Mouse (Mus musculus): ENCODE results near the gene Fosl1. TPM values are rescaled to one million over a fixed set of nuclear protein-coding genes. Genes with fewer than 3 reads are reported as not detected.
A peak's percentile ranks its signal among the peaks of the same experiment; 100 is the strongest.

The Fosl1 gene
- polyA plus RNA-seq, 1 experiment, result not detected

DNA sequence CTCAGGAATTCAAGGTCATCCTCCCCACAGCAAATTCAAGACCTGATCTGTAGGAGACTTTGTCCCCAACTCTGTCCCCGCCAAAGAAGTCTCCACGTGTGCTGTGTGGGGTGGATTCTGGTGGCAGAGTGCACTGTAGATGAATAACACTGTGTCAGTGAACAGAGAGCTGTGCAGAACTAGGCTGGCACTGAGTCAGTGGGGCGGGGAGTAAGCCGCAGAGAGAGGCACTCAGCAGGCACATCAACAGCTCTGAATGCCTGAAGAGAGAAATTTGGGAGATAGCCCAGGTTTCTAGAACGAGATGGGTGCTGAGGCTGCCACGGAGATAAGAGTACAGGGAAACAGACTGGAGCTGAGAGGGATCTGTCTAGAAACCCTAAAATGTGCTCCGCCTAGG is 11.7 kb downstream of the Fosl1 start:
- Histone ChIP-seq H3K4me3 (ENCODE audit: insufficient read depth, low read depth, low read length) (no peak overlapping the region), H3K4me1 (ENCODE audit: control insufficient read depth, insufficient read depth, low read length) (peaks cover 37% of the 10 kb centered on the region), H3K27ac (ENCODE audit: insufficient read depth, low read depth, low read length) (peak overlapping the region; percentile 59)
- WGBS, result 29% methylated on average over 7 of the region's 7 CpGs
- TF ChIP-seq CTCF (IDR thresholded peaks at IDR 0.05; ENCODE audit: insufficient read depth, low read depth, low read length), result no peak
- TF ChIP-seq POLR2A (IDR thresholded peaks at IDR 0.05; ENCODE audit: insufficient read depth, low read depth, low read length), result no peak

DNA sequence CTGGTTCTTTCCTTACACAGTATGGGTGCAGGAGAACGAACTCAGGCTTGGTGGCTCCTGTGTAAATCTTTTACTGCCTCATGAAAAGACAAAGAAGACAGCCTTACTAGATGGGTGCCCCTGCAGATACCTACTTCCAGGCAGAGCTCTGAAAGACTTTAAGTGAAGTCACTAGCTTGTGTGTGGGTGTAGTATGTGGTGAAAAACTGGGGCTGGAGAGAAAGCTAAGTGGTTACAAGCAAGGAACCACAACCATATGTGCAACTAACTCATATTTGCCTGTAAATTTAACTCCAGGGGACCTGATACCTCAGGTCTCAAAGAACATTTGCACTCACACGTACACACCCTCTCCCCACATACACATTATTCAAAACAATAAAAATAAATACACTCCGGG is 12.5 kb downstream of the Fosl1 start:
- Histone ChIP-seq H3K4me3 (ENCODE audit: insufficient read depth, low read depth, low read length) (no peak overlapping the region), H3K27ac (ENCODE audit: insufficient read depth, low read depth, low read length) (no peak overlapping the region), H3K4me1 (ENCODE audit: control insufficient read depth, insufficient read depth, low read length) (peaks cover 35% of the 10 kb centered on the region)
- WGBS, result 21% methylated on average over 3 of the region's 3 CpGs
- TF ChIP-seq CTCF (IDR thresholded peaks at IDR 0.05; ENCODE audit: insufficient read depth, low read depth, low read length), result no peak
- no peak for TF ChIP-seq POLR2A (IDR thresholded peaks at IDR 0.05; ENCODE audit: insufficient read depth, low read depth, low read length)

DNA sequence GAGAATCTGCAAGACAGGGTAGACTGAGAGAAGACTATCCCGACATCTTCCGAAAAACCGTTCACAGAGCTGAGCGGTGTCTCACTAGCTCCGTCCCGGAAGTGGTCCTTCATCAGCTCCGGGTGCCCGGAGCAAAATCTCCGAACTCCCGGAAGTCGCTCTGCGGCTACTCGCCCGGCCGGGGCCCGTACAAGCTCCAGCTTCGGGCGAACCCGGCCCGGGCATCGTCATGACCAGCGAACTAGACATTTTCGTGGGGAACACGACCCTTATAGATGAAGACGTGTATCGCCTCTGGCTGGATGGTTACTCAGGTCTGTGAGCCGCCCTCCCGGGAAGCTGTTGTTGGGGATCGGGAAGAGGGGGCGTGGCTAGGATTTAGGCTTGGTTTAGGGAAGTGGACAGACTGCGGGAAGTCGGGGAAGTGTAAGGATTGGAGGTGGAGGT is 13.1 kb downstream of the Fosl1 start, which contains the start of gene Fibp:
Gene Fibp (plus strand): TSS at position 151 of the 447 bp plus-strand sequence.
- no peak for TF ChIP-seq CTCF (IDR thresholded peaks at IDR 0.05; ENCODE audit: insufficient read depth, low read depth, low read length)
- TF ChIP-seq POLR2A (IDR thresholded peaks at IDR 0.05; ENCODE audit: insufficient read depth, low read depth, low read length), result peak; percentile 95
- Histone ChIP-seq H3K4me3 (ENCODE audit: insufficient read depth, low read depth, low read length) (peak within 1 kb of the TSS; percentile 71), H3K4me1 (ENCODE audit: control insufficient read depth, insufficient read depth, low read length) (peaks cover 34% of the 10 kb centered on the region), H3K27ac (ENCODE audit: insufficient read depth, low read depth, low read length) (peak within 1 kb of the TSS; percentile 48)
- WGBS, result under 1% methylated on average over 32 of the region's 32 CpGs

DNA sequence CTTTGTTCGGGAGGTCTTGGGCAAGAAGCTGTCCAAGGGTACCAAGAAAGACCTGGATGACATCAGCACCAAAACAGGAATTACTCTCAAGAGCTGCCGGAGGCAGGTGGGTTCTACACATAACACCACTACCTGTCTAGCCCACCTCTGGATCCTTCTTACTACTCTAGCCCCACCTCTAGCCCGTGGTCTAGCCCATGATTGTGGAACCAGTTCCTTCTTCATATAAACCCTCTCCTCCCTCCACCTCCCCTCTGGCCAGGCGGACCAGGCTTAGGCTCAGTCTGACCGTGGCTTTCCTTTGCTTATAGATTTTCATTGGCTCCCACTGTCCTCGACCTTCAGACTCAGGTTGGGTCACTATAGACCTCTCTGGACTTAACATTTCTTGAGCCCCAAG is 14.1 kb downstream of the Fosl1 start:
- 88% methylated on average over 6 of the region's 6 CpGs for WGBS
- no peak overlapping the region for H3K4me3 ChIP-seq (ENCODE audit: insufficient read depth, low read depth, low read length)
- H3K4me1 ChIP-seq (ENCODE audit: control insufficient read depth, insufficient read depth, low read length), result peaks cover 31% of the 10 kb centered on the region
- H3K27ac ChIP-seq (ENCODE audit: insufficient read depth, low read depth, low read length), result no peak overlapping the region
- TF ChIP-seq CTCF (IDR thresholded peaks at IDR 0.05; ENCODE audit: insufficient read depth, low read depth, low read length), result no peak
- no peak for TF ChIP-seq POLR2A (IDR thresholded peaks at IDR 0.05; ENCODE audit: insufficient read depth, low read depth, low read length)

DNA sequence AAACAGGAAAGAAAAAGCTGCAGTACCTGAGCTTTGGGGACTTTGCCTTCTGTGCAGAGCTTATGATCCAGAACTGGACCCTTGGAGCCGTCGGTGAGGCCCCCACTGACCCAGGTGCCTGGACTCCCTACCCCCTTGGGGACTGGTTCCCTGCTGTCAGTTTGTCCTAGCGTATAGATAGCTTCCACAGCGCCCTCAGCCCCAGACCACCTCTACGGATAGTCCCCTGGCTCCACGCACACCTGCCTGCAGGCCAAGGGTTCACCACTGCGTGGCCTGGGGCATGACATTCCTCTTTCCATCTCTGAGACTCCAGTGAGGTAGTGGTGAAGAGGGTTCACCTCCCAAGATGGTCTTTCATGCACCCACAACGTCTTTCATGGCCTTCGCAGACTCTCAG is 15.9 kb downstream of the Fosl1 start:
- Histone ChIP-seq H3K27ac (ENCODE audit: insufficient read depth, low read depth, low read length) (no peak overlapping the region), H3K4me1 (ENCODE audit: control insufficient read depth, insufficient read depth, low read length) (peaks cover 25% of the 10 kb centered on the region), H3K4me3 (ENCODE audit: insufficient read depth, low read depth, low read length) (no peak overlapping the region)
- 89% methylated on average over 9 of the region's 9 CpGs for whole genome bisulfite sequencing
- TF ChIP-seq CTCF (IDR thresholded peaks at IDR 0.05; ENCODE audit: insufficient read depth, low read depth, low read length) (no peak), POLR2A (IDR thresholded peaks at IDR 0.05; ENCODE audit: insufficient read depth, low read depth, low read length) (no peak)

DNA sequence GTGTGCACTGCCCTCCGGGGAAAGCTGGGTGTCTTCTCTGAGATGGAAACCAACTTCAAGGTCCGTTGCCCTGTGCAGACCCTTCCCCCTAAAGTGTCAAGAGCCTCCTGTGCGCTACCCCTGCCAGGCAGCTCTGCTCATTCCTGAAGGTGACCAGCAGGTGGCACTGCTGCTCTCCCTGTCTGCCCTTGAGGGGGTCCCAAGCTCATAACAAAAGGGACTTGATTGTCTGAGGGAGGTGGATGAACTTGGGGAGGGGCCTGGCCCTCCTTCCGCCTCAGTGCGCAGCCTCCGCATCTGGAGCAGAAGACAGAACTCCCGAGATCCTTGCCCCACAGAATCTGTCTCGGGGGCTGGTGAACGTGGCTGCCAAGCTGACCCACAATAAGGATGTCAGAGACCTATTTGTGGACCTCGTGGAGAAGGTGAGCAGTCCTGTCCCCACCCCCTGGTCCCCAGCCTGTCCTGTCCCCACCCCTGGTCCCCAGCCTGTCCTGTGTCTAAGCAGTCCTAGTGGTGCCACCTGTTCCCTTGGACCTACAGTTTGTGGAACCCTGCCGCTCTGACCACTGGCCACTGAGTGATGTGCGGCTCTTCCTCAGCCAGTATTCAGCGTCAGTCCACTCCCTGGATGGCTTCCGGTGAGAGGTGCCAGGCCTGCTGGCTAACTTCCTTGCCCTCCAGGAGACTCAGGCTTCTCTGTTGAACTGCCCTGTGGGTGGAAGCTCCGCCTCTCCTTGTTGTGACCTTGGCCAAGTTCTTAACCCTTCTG is 16.6 kb downstream of the Fosl1 start:
- WGBS, result 9% methylated on average over 15 of the region's 15 CpGs
- no peak for TF ChIP-seq POLR2A (IDR thresholded peaks at IDR 0.05; ENCODE audit: insufficient read depth, low read depth, low read length)
- TF ChIP-seq CTCF (IDR thresholded peaks at IDR 0.05; ENCODE audit: insufficient read depth, low read depth, low read length), result peak; percentile 91

DNA sequence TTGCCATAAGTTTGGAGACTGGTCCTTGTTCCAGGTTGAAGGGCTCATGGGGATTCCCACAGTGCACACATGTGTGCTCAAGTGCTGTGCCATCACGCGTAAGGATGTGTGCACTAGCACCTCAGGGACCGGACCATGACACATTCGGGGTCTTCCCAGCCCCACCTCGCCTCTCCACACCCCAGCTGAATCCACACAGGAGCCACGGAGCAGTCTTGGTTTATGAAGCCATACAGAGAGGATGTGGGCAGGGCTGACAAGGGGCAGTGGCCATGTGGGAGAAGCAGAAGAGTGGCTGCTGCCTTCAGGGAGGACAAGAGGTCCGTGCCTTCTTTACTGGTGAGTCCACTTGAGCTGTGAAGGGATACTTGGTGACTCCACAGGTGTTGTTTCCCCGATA is 17.7 kb downstream of the Fosl1 start:
- no peak for TF ChIP-seq CTCF (IDR thresholded peaks at IDR 0.05; ENCODE audit: insufficient read depth, low read depth, low read length)
- no peak for TF ChIP-seq POLR2A (IDR thresholded peaks at IDR 0.05; ENCODE audit: insufficient read depth, low read depth, low read length)
- H3K27ac ChIP-seq (ENCODE audit: insufficient read depth, low read depth, low read length), result no peak overlapping the region
- no peak overlapping the region; the same call in 1 of the 2 replicates for H3K4me3 ChIP-seq (ENCODE audit: insufficient read depth, low read depth, low read length)
- peaks cover 23% of the 10 kb centered on the region for H3K4me1 ChIP-seq (ENCODE audit: control insufficient read depth, insufficient read depth, low read length)
- WGBS, result 92% methylated on average over 8 of the region's 8 CpGs

More for the DNA sequence above, 16.6 kb downstream of the Fosl1 start:
- Histone ChIP-seq H3K4me3 (ENCODE audit: insufficient read depth, low read depth, low read length) (peak overlapping the region; percentile 47), H3K4me1 (ENCODE audit: control insufficient read depth, insufficient read depth, low read length) (peaks cover 25% of the 10 kb centered on the region), H3K27ac (ENCODE audit: insufficient read depth, low read depth, low read length) (peak overlapping the region; percentile 70)

DNA sequence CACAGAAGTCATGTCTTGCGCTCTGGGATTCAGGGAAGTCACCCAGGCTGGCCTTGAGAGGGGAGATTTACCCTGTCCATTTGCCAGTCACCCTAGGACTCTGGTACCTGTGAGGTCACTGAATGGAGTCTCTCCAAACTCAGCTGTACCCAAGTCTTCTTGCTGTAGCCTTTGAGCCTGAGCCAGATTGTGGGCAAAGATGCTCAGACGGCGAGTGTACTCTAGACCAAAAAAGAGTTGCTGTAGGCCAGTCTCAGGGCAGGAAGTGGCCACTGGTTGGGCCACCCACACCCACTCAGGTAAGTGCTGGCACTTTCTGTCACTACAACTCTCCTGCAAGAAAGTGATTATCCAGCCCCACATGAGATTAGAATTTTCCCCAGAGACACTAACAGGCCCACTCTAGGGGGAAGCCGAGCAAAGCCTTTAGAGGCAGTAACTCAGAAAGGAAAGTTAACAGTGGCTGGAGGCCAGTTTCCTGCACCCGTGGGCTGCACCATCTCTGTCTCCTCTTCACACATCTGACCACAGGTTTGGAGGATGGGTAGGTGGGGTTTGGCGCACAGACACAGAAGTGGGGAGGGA is 19.7 kb downstream of the Fosl1 start:
- Histone ChIP-seq H3K27ac (ENCODE audit: insufficient read depth, low read depth, low read length) (no peak overlapping the region), H3K4me3 (ENCODE audit: insufficient read depth, low read depth, low read length) (no peak overlapping the region), H3K4me1 (ENCODE audit: control insufficient read depth, insufficient read depth, low read length) (peaks cover 25% of the 10 kb centered on the region)
- 89% methylated on average over 6 of the region's 6 CpGs for WGBS
- no peak for TF ChIP-seq POLR2A (IDR thresholded peaks at IDR 0.05; ENCODE audit: insufficient read depth, low read depth, low read length)
- no peak for TF ChIP-seq CTCF (IDR thresholded peaks at IDR 0.05; ENCODE audit: insufficient read depth, low read depth, low read length)

DNA sequence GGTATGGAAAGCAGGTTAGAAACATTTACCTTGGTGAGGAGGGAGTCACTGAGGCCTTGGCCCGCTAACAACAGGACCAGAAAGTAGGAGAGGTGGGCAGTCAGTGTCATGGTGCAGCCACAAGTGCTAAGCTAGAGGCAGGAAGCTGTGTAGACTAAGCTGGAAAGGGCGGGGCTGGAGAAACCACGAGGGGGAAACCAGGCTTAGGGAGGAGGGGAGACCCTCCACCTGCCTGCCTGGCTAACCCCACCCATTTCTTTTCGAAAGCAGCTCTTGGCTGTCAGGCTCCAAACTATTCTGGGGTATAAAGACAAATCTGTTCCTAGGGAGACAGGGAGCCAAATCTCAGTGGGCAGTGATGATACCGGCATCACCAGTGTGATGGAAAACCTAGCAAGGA is 21.0 kb downstream of the Fosl1 start, which contains the start of gene Ctsw:
Gene Ctsw (minus strand): TSS at position 134 of the 400 bp plus-strand sequence.
- 52% methylated on average over 5 of the region's 5 CpGs for WGBS
- H3K27ac ChIP-seq (ENCODE audit: insufficient read depth, low read depth, low read length), result no peak within 1 kb of the TSS
- H3K4me1 ChIP-seq (ENCODE audit: control insufficient read depth, insufficient read depth, low read length), result peaks cover 25% of the 10 kb centered on the region
- no peak for TF ChIP-seq CTCF (IDR thresholded peaks at IDR 0.05; ENCODE audit: insufficient read depth, low read depth, low read length)
- no peak within 1 kb of the TSS for H3K4me3 ChIP-seq (ENCODE audit: insufficient read depth, low read depth, low read length)

Data from olfactory bulb, adult 2 months (tissue).